Mouse (Mus musculus) bone marrow, adult 2 months (tissue): ENCODE measurements around the gene Stip1. TPM values are rescaled to one million over a fixed set of nuclear protein-coding genes. Genes with fewer than 3 reads are reported as not detected.

Experiments
- H3K27ac ChIP-seq: fragments of 200-500 bp; 2 replicates; pipeline ENCODE4 v1.5.1; 2012; ENCODE audit warnings: low read depth, mild to moderate bottlenecking, control low read depth, inconsistent platforms, low read length; ENCODE audit not compliant: control insufficient read depth, poor library complexity, insufficient read depth
- H3K4me1 ChIP-seq: fragments of 200-500 bp; 2 replicates; pipeline ENCODE4 v1.6.1; 2011; ENCODE audit warnings: low read length; ENCODE audit not compliant: control insufficient read depth, insufficient read depth
- H3K4me3 ChIP-seq: fragments of 200-500 bp; replicated peaks from 2 replicates; pipeline ENCODE3; 2011; ENCODE audit warnings: mild to moderate bottlenecking, low read depth, low read length, control low read depth; ENCODE audit not compliant: control insufficient read depth
- CTCF ChIP-seq: fragments of 200-500 bp; IDR thresholded peaks from 2 replicates; pipeline ENCODE4 v1.5.1; 2011; ENCODE audit warnings: low read length, control low read depth; ENCODE audit not compliant: control insufficient read depth, insufficient read depth
- POLR2A ChIP-seq: fragments of 200-500 bp; IDR thresholded peaks from 2 replicates; pipeline ENCODE4 v1.6.1; 2011; ENCODE audit warnings: low read depth, mild to moderate bottlenecking, control low read depth, low read length, borderline replicate concordance; ENCODE audit not compliant: control insufficient read depth
- WGBS: fragments of 180-500 bp; shearing (Covaris S2); methylation state at CpG from one replicate; pipeline ENCODE4 v1.1.7; 2018; 5-methylcytosine and 5-hydroxymethylcytosine counted together
- polyA plus RNA-seq: library from polyadenylated mRNA; stranded (reverse); fragments of >200 nt; gene quantifications from 2 replicates; pipeline ENCODE4 v1.2.4, GENCODE M21; 2011; ENCODE audit warnings: low replicate concordance; ENCODE audit not compliant: missing spikeins, insufficient read depth, insufficient read length

Stip1 gene
- polyA plus RNA-seq, 1 experiment, result 95.7 TPM

DNA sequence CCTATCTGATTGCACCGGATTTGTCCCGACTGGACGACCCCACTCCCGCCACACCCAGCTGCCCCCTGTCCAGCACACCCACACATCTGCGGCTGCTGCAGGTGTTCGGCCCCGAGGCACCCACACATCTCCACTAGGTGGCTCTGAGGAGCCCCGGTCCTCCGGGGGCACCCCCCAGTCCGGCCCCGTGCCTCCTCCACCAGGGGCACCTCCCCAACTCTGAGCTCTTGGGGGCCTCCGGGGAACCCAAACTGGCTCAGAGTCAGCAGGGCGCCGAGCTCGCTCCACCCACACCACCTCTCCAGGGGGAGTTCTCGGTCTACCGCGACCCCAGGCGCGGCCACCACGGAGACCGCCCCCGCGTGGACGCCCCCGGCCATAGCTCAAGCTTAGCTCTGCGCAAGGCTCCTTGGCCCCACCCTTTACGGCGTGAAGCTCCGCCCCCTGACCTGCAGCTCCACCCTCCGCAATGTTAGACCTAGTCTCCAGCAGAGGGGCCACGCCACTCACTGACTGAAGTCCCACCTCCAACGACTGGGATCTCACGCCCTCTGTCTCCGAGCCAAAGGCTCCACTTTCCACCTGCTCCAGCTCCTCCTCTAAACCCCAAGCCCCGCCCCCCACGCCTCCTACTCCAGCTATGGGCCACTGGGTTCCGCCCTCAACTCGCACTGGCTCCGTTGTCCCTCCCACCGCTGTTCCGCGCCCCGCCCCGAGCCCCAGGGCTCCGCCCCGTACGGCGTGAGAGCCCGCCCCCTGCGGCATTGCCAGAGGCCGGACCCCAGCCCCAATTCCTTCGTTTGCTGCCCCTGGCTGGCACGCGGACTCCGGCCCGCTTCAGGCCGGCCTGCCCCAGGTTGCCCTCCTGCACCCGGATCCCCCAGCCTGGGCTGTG is 60.0 kb downstream of the Stip1 start:
- TF ChIP-seq CTCF (peak; percentile 58), POLR2A (peak; percentile 31; the same call in 1 of the 2 replicates)
- peak overlapping the region; percentile 80 for H3K27ac ChIP-seq
- peaks cover 3% of the 10 kb centered on the region; the same call in 1 of the 2 replicates for H3K4me1 ChIP-seq
- H3K4me3 ChIP-seq, result peak overlapping the region; percentile 73
- 2% methylated on average over 59 of the region's 59 CpGs for WGBS

DNA sequence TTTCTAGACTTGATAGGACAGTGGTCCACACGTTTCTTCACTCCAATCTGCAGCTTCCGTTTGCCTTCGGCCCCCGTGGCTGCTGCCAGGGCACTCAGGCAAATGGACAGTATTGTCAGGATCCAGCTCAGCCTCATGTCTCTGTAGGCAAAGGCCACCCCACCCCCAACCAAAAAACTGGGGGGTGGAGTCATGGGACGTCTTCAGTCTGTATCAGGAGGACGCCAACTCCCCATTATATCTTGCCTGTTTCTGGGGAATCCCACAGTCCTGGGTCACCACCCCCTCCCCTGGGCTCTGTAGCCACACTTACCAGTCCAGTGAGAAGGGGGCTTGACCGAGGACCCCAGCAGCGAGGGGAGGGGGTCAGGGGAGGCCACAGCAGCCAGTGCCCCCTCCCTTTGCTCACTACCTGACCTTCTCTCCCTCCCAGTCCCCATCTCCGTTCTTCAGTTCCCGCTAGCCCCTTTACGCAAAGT is 60.7 kb downstream of the Stip1 start:
- H3K4me1 ChIP-seq, result peaks cover 3% of the 10 kb centered on the region; the same call in 1 of the 2 replicates
- peak overlapping the region; percentile 42; the same call in 1 of the 2 replicates for H3K27ac ChIP-seq
- WGBS, result 23% methylated on average over 11 of the region's 11 CpGs
- peak overlapping the region; percentile 73 for H3K4me3 ChIP-seq
- TF ChIP-seq POLR2A (no peak), CTCF (no peak)

DNA sequence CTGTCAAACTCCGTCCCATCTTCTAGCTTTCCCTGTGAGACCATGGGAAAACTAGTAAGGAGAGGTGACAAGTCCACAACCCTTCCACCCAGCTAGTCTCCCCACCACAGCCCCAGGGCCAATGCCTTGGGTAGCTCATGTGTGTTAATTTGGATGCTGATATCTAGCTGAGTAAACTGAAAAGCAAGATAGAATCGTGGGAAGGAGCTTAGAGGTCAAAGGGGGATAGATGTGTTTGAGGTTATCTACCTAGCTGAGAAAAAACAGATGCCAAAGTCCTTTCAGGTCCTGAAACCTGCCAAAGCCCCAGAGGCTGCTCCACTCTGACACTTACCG is 61.2 kb downstream of the Stip1 start:
- H3K4me3 ChIP-seq, result no peak overlapping the region
- TF ChIP-seq CTCF (no peak), POLR2A (no peak)
- H3K27ac ChIP-seq, result no peak overlapping the region
- peaks cover 3% of the 10 kb centered on the region; the same call in 1 of the 2 replicates for H3K4me1 ChIP-seq
- 57% methylated on average over 3 of the region's 3 CpGs for WGBS

DNA sequence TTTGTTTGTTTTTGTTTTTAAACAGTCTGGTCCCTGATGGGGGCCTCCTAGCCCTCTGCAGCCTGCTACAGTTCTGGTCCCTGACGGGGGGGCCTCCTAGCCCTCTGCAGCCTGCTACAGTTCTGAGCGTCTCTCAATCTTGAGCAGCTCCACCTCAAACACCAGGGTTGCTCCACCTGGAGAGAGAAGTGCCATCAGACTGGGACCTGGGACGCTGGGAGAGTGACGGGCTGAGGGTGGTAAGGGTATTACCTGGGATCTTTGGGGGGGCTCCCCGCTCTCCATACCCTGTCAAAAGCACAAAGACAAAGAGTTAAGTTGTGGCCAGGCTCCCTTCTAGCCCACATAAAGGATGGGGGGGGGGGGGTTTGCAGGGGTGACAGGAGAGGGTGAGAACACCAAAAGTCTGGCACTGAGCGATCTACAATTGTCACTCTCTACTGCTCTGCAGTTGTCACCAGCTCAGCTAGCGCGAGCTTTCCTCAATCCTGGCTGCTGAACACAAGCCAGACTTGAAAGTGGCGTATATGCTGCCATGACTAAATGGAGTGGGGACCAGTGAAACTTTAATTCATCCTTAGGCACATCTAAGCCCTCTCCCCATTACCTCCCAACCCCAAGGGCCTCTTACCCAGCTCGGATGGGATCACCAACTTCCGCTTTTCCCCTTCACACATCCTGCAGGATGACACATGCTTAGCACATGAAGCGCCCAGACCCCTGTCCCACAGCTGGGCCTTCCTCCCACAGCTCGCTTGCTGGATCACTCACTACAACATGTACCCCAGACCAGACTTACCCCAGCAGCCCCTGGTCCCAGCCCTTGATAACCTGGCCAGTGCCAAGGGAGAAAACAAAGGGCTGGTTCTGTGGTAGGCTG is 61.8 kb downstream of the Stip1 start:
- TF ChIP-seq CTCF (no peak), POLR2A (no peak)
- Histone ChIP-seq H3K4me3 (no peak overlapping the region), H3K27ac (no peak overlapping the region), H3K4me1 (peaks cover 3% of the 10 kb centered on the region; the same call in 1 of the 2 replicates)
- 78% methylated on average over 13 of the region's 13 CpGs for WGBS

DNA sequence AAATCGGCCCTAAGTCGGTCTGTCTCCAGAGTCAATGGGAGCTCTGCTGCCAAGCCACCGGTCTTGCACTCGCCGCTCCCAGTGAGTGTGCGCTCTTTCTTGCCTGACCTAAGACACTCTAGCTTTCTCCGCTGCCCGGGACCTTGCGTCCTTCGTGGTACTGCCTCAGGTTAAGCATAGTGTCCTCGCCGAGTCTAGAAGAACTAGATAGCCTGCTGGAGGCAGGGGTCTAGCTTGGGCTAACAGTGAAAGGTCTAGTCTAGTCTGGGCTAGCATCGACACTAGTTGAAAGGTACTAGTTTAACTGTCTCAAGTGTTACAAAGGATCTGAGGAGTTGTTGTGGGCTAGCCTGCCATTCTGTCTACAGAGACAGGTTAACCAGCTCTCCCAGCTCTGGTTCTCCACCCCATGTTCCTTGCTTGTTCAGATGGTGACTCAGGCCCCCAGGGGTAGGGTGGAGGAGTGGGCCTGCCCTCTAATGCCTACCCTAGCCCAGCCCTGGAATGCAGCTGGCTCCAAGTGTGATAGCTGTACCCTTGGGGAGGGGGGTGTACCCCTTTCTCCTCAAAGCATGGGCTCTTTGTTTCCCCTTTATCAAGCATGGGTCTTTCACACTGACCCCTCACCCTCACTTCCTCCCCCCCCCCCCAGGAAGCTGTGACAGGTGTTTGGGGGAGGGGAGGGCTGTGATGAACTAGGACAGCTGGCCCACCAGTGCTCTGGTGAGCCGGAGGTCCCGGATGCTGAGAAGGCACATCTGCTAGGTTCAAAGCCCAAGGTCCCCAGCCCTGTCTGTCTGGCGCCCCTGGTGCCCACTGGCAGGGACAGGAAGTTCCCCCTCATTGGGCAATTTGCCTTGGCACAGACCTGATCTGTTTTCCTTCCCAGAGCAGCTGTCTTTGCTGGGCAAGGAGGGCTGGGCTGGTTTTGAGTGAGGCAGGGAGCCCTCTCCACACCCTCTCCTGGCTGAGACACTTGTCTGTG is 63.9 kb downstream of the Stip1 start, which contains the start of gene Plcb3:
Gene Plcb3 (minus strand): TSS at position 934 of the 985 bp plus-strand sequence.
- H3K27ac ChIP-seq, result peak within 1 kb of the TSS; percentile 66
- WGBS, result under 1% methylated on average over 16 of the region's 16 CpGs
- peak; percentile 52; the same call in 1 of the 2 replicates for TF ChIP-seq CTCF
- peak; percentile 28; the same call in 1 of the 2 replicates for TF ChIP-seq POLR2A
- peak within 1 kb of the TSS; percentile 67 for H3K4me3 ChIP-seq
- peaks cover 3% of the 10 kb centered on the region; the same call in 1 of the 2 replicates for H3K4me1 ChIP-seq

DNA sequence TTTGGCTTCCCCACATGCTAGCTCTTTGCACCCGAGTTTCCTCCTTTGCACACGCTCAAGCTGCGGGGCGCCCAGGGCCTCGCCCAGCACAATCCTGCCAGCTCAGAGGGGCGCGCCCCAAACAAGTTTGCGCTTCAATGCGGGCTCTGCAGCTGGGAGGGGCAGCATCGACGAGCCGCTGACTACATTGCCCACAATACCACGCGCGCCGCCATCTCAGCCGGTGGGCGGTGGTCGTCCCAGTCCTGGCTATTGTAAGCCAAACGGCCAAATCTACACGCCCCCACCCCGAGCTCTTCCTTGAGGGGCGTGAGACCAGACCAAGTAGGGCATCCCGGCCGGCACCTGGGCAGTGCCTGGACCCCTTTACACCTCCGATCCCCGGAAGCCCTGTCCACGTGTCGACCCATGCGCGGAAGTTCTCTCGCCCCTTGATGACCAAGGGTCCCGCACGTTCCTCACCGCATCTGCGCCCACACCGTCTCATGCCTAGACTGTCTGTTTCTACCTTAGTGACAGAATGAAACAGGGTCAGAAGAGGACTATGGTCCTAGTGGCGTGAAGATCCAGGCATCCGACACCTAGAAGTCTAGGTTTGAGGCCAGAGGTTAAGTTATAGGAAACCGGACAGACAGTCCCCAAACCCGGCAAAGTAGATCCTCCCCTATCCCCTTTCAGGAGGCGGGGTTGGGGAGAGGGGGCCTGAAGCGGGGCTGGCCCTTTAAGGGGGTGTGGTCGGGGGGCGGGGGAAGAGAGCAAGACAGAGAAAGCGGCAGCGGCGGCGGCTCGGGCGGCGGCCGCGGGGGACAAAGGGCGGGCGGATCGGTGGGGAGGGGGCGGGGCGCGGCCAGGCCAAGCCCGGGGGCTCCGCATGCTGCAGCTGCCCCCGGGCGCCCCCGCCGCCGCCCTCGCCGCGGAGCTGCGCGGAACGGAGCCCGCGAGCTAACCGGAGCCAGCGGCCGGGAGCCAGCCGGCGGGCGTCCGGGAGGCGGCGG is 65.3 kb downstream of the Stip1 start, which contains the start of gene Ppp1r14b:
Gene Ppp1r14b (plus strand): TSS at position 758 of the 995 bp plus-strand sequence.
- WGBS, result 2% methylated on average over 77 of the region's 84 CpGs
- Histone ChIP-seq H3K4me3 (peak within 1 kb of the TSS; percentile 87), H3K4me1 (peaks cover 4% of the 10 kb centered on the region; the same call in 1 of the 2 replicates), H3K27ac (peak within 1 kb of the TSS; percentile 66)
- no peak for TF ChIP-seq POLR2A
- no peak for TF ChIP-seq CTCF
